Mouse (Mus musculus) megakaryocyte, adult 5-6 weeks (primary cell): Measurements from ENCODE around the gene Pdia5. TPM values are rescaled to one million over a fixed set of nuclear protein-coding genes. Genes with fewer than 3 reads are reported as not detected.

Experiments used
- ATAC-seq: 2 replicates; pipeline ENCODE4 v1.8.0; 2016; ENCODE audit warnings: mild to moderate bottlenecking, inconsistent platforms; ENCODE audit not compliant: poor library complexity, severe bottlenecking
- total RNA-seq, 2 experiments: library from RNA; stranded (forward) in 1 of 2; stranded (reverse) in 1 of 2; fragments of 153-499, 151-499 nt in 1 of 2; fragments of 221-1000, 200-1000 nt in 1 of 2; gene quantifications; 2 replicates each; pipeline versions ENCODE4 v1.2.3 to v1.2.4; 2015 to 2017

Gene Pdia5
- total RNA-seq, 2 experiments from 2014 or later: 4.3 to 4.7 TPM

DNA sequence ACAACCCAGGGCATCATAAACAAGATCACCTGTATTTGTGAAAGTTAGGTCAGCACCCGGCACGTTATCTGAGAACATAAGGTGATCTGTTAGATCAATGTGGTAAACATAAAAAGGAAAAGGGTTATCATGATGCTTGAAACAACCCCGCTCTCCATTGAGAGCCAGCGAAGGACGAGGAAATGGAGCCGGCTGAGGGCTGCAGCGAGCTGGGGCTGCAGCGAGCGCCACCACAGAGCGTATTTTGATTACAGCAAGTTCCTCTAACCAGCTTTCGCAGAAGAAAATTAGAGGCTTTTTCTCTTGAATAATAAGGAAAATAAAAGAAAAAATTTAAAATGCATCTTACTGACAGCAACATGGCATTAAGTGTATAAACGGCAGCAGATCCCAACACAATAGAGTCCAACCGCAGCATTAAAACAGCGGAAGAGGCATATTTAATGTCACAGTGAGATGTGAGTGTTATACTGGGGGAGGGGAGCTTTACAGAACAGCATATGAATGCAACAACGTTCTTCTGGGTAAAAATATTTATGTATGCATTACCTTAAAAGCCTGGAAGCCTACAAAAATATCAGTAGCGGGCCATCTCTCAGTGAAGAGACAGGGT lies 40.5 kb downstream of the Pdia5 start:
- no peak for ATAC-seq

DNA sequence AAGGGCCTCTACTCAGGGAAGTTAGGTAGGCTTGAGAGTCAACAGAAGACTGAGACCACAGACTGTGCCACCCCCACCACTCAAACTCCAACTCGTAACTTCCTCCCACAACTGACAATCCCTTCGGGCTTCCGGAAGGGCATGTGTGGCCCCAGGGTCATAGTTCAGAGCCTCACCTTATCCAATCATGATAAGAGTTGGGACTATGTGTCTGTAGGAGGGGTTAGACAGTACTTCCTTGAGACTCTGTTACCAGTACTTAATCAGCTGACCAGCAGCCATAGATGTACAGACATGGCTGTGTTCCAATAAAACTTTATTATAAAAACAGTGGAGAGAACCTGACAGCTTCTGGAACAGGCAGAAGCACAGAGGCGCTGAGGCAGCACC lies 48.7 kb downstream of the Pdia5 start:
- no peak for ATAC-seq

DNA sequence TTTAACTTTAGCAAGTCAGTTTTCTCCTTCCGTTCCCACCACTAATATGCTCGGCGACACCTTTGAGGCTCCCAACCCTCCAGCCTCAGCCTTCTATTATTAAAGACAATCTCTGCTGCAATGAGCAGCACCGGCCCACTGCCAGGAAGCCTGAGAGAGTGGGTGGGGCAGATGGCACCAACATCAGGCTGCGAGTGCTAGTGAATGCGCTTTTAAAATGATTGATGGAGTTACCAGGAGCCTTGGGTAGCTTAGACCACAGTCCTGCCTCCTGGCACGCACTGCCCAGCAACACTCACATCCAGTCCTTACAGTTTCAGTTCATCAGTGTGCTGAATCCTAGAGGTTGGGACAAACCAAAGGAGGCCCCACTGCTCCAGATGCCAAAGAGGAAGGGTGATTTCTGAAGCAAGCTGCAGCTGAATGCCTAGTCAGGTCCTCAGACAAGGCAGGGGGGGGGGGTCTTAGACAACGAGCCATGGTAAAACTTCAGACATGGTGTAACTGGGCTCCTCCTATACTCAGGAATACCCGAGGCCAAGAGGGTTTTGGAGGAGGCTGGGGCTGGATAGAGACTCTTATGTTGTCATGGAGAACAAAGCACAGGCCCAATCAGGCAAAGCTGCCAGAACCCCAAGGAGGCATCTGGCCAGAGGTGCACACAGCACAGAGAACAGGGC lies 49.2 kb downstream of the Pdia5 start:
- ATAC-seq: no peak

DNA sequence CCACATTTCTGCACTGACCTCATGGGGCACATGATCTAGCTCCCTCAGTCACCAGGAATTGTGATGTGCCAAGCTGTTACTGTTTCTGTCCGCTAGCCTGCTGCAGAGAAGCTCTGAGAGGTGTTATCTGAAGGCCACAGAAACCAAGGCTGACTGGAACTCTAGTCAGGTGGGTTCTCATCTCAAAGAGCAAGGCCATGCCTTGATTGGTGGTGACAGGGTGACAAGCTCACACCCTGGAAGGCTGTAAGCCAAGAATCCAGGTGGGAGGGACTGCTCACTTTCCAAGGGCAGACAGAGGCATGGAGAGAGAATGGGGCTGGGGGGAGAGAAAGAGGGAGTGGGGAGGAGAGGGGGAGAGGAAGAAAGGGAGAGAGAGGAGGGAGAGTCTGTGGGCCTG lies 51.6 kb downstream of the Pdia5 start:
- ATAC-seq: no peak

DNA sequence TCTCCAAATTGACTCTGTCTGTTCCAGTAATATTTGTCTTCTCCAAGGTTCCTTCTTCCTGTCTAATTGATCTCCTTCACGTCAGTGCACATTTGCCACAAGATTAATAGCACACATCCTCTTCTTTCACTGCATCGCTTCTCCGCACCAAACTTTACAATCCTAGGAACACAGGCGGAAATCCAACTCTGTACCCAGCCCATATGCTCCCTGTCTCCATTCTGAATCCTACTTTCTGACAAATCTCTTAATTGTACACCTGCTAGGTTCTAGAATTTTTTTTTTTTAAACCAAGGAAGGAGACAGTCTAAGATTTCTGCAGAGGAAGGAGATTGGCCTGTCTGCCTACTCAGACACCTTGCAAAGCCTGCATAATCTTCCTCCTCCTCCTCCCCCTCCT lies 59.1 kb downstream of the Pdia5 start:
- no peak for ATAC-seq

DNA sequence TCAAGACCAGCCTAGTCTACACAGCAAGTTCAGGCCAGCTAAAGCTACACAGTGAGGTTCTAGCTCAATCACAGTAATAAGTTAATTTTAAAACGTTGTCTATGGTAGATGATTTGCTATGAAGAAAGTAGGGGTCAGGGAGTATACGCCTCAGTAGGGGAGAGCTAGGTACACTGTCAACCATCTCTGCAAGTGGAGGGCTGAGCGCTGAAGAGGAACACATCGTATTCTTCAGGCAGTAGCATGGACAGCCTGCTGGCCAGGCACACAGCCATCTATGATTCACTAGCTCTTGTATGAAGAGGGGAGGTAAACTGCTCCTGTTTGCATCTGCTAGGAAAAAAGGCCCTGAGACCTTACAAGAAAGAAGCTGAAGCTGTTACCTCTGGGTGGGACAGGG lies 65.7 kb downstream of the Pdia5 start:
- no peak for ATAC-seq

DNA sequence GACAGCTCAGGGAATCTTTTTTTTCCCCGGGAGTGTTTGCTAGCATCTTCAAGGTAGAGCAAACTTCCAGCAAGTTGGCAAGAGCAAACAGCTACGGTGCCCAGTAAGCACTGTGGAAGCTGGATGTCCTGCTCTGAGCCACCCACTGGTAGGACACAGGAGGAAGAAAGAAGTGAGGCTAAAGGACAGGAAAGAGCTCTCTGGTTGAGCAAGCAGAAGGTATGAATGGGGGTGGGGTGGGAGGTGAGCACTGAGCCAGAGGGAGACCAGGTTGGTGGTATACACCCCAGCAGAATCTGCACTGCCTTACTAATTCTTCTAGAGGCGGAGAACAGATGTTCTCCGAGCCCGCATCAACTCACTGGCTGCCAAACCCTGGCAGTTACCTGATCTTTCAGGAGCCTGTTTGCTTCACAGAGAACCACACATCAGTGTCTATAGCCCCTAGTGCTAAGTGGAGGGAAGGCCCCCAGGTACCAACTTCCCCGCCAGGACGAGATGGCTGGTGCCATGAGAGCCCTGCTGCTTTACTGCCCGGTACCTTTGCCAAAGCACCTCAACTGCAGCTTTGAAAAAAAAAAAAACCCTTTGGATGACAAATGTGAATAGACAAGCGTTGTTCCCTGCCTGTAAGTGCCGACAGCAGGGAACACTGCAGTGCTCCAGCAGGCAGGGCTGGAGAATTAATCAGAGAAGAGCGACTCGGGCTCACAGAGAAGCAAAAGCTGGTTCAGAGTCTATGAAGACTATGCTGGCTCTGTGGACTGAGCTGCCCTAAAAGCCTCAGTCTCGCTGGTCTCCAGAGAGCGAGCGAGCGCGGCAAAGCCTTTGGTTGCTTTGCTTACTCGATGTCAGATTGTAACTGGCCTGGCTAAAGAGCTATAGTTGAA lies 67.2 kb downstream of the Pdia5 start:
- no peak for ATAC-seq

DNA sequence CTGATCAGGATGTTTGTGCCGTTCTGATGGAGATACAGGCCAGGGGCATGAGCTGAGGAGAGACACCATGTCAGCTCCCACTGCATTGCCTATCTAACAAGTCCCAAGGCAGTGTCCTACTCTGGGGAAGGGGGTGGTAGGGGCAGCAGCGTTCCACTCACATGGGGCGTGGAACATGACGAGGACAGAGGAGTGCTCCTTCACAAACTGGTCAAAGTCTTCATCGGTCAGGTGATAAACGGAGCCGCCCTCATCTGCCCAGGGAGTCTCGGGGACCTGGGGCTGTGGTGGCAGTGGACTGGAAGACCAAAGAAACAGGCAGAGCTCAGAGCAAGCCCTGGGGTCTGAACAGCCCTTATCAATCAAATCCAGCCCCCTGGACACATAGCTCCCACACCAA lies 68.0 kb downstream of the Pdia5 start:
- no peak for ATAC-seq

DNA sequence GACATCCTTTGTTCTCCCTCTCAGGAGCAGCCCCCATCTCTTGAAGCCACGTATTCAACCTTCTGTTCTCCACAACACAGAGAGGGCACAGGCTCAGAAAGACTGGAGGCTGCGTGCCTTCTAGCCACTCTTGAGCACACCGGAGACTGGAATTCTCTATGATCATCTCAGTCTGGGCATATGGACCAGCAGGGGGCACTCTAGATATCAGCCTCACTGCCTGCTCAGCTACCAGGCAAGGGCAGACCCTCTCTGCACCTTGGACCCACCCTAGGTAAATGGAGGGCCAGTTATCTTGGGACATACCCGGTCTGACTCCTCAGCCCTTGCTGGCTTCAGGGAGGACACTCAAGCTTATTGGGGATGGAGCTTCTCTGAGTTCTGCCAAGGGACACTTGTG lies 68.5 kb downstream of the Pdia5 start:
- ATAC-seq: no peak

DNA sequence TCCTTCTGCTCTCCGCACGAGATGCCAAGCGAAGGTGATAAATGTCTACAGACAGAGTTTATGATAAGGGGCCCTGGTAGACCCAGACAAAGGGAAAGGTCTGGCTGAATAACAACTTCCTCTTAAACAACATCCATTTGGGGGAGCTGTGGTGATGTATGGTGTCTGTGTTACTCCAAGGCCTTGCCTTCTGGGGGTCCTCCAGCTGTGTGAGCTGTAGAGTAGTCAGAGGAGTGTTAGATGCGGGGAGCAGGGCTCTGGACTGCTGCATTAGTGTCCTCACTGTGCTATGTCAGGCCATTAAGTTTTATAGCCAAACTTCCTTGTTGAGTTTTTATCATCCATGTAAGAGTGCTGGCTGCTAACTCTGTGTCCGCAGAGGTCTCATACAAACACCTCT lies 76.1 kb downstream of the Pdia5 start:
- ATAC-seq: no peak

DNA sequence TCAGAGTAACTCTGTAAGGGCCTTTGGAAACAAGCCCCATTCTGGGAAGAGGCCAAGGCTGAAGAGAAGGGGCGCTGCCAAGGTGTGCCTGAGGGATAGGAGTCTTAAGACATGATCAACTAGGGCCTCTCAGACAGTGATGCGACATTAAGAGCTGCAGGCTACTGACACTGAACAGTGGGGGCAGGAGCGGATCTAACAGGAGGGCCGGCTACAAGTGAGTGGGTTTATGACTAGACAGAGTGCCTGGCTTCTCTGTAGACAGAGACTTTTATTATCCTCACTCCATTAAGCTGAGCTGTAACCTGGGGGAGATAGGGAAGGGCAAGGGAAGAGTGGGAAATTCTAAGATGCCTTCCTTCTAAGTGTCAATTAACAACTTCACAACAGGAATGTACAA lies 84.0 kb downstream of the Pdia5 start:
- ATAC-seq: no peak

DNA sequence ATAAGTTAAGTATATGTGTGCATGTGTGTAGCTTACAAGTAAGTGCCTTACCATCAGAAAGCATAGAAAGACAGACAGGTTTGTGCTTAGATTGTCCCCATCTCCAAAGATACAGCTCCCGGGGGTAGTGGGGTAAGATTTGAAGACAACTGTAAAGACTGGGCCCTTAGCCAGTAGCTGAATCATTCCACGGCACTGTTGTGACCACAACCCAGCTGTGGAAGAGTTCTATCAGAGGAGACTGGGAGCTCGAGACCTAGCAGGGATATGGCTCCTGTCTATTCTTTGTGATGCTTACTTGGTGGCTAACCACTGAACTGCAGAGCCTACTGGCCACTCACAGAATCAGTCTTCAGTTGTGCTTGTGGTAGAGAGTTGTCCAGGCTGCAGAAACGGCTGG lies 84.5 kb downstream of the Pdia5 start:
- no peak for ATAC-seq

DNA sequence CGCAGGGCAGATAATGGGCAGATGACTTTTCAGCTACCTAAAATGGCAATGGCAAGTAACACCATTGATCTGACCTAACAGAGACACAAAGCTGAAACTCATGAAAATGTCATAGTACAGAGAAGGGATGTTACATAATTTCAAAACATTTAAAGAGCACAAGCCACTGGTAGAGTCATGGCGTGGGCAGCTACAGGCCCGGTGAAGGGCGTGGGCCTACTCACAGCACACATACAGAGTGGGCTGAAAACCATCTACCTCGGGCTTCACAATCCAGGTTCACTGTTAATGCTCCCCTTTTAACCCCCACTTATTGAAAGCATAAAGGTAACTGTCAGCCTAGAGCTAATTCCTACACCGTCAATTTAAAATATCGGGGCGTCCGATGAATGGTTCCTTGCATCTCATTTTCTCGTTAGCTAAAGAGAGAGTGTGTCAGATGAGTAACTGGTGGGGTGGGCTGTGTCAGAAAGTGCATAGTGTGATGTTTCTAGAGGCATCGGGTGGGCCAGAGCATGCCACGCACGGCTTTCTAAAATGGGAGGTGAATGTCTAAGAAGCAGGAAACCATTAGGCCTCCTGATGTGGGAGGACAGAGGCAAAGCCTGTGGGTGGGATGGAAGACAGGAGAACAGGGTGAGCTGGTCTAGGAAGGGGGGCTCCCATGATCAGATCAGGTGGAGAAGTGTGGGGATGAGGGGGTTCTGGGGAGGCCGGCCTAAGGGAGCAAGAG lies 85.2 kb downstream of the Pdia5 start:
- ATAC-seq: no peak

DNA sequence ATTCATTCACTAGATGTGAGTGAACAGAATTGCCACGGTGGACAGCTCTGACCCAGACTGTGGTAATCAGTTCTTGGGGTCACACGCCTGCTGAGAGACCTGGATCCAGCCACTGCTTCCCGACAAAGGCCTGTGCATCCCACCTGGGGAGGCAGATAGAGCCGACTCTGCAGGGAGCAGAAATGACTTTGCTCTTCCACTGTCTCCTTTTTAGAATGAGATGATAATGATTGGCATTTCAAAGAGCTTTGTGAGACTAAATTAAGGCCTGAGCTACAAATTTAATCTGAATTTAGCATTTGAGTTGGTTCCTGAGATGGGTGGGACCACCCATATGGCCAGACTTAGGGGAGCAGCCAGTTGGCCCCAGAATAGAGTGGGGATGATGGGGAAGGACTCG lies 85.8 kb downstream of the Pdia5 start:
- ATAC-seq: no peak

DNA sequence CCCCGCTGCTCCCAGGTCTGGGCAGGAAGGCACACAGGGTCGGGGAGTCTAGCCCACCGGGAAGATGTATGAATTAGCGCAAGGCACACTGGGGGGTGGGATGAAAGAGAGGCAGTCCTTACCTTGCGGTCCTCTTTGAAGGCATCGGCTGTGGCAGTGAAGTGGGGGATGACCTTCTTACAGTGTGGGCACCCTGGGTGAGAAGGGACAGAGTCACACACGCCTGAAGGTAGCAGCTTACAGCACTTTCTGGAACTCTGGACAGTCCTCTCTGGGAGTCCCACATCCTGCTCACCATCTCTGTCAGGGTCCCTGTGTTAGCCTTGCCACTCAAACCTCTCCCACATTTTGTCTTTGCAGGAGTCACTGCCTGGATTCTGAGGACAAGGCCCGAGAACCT lies 86.8 kb downstream of the Pdia5 start:
- ATAC-seq: no peak

DNA sequence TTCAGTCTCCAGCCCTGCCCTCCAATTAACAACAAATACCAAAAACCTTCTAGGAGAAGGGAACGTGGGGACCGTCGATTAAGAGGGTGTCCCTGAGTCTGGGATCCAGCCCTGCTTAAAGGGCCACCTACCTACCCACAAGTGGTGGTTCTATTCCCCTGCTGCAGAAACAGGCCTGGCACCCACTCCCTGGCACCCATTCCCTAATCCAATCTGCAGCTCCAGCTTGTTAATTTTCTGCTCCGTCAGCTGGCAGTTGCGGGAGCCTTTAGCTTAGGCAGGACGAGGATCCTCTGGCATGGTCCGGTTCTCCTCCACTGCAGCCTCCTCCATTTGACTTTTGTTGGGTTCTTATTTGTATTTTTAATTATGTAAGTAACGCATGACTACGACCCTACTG lies 87.3 kb downstream of the Pdia5 start:
- no peak for ATAC-seq

DNA sequence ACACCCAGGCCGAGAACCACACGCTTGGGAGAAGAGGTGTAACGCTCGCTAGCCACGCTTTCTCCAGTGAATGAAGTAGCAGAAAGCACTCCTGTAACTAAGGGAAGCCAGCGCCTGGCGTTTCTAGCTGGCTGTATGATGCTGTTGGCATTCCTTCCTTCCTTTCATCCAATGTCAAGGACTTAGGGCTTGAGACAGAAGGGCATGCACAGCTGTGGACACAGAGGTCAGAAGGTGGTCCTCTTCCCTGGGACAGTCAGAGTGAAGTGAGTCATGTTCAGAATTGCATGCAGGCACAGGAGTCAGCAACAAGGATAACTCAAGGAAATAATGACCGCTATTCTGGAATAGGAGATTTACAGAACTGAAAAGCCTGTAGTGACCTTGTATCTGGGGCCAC lies 97.9 kb downstream of the Pdia5 start:
- ATAC-seq: no peak

DNA sequence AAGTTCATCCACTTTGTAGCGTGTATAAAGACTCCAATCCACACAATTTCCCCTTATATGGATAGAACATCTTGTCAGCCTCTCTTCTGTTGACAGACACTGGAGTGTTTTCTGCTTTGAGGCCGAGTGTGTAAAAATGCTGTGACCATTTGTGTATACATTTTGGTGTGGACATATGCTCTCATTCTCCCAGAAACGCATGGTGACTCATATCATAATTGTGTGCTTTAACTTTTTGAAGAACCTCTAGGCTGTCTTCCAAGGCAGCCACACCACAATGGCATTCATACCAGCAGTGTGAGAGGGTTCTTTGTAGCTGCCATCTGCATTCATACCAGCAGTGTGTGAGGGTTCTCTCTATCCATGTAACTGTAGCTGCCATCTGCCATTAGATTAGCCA lies 105.0 kb downstream of the Pdia5 start:
- no peak for ATAC-seq

DNA sequence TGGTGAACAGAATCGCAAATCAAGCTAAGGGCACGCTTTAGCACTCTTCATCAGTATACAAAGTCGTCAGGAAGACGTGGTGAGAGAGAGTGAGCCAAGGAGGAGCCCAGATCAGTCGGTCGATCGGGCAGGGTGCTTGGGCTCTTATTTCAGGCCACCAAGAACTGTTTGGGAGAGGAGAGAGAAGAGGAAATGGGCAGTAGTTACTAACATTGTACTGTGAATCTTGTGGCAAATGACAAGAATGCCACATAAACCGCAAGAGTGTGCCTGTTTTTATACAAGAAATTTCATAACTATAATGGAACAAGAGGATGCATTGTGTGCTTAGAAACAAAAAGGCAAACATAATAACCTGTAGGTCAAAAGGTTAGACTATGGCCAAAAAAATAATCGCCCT lies 110.6 kb downstream of the Pdia5 start:
- ATAC-seq: no peak

DNA sequence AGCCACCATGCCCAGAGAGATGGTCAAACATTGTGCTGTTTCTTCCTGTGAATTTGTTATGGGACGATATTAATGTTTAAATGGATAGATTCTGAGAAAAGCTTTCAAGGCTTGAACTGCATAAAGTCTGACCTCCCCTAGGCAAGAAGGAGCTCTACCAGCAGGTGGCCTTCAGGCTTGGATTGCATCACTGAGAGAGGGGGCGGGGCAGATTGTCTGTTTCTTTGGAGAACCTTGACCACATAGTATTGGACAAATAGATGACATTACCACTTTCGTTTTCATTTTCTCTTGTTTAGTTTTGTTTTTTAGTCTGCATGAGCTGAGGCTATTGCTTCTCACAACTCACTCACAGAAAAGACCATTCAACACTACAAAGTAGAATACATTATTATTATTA lies 111.3 kb downstream of the Pdia5 start:
- peak; percentile 56; the same call in 1 of the 2 replicates for ATAC-seq

DNA sequence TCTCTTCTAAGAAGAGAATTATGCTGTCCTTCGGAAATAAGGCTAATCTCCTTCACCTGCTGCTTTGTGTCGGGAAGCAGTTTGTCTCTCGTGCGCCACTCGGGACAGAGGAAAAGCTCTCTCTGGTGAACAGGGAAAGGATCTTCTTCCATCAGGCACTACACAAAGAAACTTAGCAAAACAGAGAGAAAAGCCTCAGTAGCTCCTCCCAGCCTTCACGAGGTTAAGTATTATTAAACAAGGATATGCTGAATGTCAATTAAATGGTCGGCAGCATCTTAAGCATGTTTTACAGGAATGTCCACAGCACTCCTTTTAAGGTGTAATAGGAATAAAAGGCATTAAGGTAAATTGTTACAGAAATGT lies 126.6 kb downstream of the Pdia5 start:
- ATAC-seq: no peak
